Mouse (Mus musculus): ENCODE results near the gene Plek.

DNA sequence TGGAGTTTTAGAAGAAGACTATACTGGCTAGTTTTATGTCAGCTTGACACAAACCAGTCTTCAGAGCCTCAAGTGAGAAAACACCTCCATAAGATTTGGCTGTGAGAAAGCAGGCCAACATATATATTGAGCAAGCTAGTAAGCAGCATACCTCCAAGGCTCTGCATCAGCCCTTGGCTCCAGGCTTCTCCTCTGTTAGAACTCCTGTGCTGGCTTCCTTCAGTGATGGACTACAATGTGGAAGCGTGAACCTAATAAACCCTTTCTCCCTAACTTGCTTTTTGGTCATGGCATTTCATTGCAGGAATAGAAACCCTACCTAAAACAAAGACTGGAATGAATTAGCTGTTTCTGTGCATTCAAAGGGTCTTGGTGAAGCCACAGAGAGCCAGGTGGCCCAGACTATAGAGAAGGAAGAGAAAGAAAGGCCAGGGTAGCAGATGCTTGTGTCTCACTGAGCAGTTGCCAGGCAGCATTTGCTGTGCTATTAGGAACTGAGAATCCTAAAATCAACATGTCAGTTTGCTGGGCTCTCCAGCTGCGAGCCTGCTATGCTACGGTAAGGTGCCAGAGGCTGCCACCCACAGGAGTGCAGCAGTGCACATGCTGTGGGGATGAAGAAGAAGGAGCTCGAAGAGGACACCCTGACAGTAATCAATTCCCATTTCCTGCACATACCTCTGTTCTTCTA lies 110.9 kb downstream of the Plek start:
- no peak; the same call in 1 of the 2 replicates for TF ChIP-seq CTCF (IDR thresholded peaks at IDR 0.05; ENCODE audit: control insufficient read depth, insufficient read depth, low read length)
- no peak for TF ChIP-seq POLR2A (IDR thresholded peaks at IDR 0.05; ENCODE audit: borderline replicate concordance, control insufficient read depth, low read depth, low read length)
